Mouse (Mus musculus): ENCODE measurements at regions not wholly inside any gene's neighbourhood (a gene's known extent, or its start where the extent isn't known, plus 50 kb on each side); places are given as distances from the start of the nearest gene placed in this dataset.

DNA sequence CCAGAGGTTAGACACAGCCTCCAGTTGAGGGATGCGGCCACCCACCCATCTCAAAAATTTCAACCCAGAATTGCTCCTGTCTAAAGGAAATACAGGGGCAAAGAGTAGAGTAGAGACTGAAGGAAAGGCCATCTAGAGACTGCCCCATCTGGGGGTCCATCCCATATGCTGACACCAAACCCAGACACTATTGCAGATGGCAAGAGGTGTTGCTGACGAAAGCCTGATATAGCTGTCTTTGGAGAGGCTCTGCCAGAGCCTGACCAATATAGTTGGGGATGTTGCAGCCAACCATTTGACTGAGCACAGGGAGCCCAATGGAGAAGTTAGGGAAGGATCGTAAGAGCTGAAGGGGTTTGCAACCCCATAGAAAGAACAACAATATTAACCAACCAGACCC is 141.6 kb upstream of the Reg3b start:
- DNase-seq (ENCODE audit: low spot score in 2 of 2) = no peak

DNA sequence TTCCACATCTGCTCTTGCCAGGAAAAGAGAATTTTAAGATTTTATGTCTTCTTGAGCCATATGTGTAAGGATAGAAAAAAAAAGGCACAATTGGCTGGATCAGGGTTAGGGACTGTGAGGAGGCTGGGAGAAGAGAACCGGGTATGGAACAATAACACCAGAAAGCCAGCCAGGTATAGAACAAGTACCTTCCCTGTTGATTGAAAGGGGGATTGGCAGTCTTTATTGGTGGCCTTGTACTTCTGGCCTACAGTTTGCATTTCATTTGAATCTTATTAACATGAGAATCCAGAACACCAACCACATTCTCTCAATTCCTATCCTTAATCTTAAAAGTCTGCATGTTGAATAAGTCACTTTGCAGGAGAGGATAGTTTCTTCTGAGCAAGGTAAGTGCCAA is 126.1 kb upstream of the Reg3b start:
- DNase-seq (ENCODE audit: low spot score in 2 of 2) = no peak

DNA sequence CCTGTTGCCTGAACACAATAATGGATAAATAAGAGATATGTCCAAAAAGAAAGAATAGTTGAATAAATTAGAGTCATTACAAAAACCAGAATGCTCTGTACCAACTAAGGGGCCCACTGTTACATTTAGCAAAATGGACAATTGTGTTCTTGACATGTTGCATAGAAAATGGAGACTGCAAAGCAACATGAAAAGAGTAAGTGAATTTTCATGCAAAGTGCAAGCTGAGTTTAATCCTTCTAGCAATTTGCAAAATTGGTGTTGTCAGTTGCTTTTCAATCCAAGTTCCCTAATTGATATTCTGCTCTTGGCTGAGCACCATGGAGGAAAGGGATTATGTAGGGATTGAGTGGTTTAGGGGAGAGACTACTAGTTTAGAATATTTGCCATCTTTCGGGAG is 125.4 kb upstream of the Reg3b start:
- DNase-seq (ENCODE audit: low spot score in 2 of 2) = no peak

DNA sequence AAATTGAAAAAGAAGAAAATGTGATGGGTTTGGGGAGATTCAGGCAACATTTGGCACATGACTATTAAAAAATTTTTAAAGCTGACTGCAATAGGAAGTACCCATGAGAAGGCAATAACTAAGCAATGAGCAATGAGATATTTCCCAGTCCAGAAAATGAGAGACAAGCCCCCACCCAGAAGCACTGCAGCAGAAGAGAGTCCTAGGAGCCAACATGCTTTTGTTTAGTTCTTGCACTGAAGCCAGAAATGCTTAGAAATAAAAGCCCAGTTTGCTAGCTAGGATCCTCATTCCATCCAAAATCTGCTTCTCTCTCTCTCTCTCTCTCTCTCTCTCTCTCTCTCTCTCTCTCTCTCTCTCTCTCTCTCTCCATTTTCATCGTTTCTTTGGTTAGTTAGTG is 120.4 kb upstream of the Reg3b start:
- no peak for DNase-seq (ENCODE audit: low spot score in 2 of 2)

DNA sequence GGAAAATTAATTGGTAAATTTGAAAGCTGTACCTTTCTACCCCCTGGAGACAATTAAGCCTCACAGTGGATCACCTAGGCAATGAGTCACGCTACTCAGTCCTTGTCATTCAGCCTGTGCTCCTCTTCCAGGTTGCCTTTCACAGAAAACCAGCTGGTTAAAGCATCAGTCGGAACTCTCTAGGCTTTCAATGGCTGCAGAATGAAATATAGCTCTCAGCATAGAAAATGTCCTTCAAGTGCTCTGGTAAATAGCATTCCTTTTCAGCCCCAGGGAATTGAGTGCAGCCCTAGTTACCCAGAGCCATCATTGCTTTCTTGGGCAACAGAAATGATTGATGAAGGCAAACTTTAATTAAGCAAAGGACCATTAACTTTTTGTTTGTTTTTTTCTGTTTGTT is 119.9 kb upstream of the Reg3b start:
- DNase-seq (ENCODE audit: low spot score in 2 of 2) = no peak

DNA sequence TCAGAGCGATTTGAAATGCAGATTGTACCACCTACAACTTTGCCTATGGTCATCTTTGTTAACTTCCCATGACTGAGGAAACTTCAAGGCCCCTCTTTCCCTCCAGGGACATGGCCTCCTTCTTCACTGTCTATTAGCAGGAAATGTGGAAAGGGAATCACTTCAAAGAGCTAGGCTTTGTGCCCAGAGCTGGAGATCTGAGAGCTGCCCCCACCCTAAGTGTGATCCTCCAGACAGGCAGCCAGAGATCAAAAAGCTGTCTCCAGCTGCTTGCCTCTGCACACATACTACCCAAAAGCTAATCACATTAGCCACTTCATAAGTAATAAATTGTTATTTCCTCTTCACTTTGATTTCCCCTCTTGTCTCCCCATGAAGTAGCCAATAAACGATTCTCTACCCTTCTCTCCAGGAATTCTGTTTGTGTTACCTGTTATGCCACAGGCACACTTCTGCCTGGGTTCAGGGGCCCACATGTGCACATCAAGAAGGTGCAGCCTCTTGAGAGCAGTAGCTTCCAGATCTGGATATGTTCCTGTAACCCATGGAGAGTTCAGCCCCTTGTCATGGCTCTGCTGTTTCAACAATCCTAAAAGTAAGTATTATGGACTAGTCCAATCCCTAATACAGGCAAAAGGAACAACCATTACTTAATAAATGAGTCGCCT is 98.4 kb upstream of the Reg3b start:
- no peak for DNase-seq (ENCODE audit: low spot score in 2 of 2)

DNA sequence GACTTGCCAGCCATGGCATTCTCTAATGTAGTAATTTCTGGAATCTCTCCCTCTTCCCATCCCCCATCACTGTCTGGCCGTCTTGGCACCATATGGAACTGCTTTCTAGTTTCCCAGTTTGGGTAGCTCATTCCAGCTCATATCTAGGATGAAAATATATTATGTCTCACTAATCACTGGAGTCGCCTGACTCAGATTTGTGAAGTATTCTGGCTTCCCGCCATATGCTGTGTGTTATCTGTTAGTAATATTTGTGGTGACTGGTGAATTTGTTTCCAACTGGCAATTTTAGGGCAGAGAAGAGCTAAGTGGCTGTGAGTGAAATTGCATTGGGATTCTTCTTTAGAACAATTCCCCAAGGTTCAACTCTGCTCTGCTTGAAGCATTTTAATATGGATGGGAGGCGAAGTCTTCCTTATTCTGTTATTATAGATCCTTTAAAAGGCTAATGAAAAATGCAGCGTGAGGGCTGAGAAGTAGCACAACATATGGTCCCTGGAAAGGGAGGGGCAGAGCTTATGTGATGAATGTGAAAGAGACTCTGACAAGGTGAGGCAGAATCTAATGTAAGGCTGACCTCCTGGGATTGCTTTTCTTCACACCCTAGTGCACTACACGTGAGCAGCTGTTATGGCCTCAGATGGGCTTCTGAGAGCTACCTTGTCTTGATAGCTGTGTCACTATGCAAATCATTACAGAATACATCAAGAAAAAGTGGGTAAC is 92.3 kb upstream of the Reg3b start:
- DNase-seq (ENCODE audit: low spot score in 2 of 2) = no peak

DNA sequence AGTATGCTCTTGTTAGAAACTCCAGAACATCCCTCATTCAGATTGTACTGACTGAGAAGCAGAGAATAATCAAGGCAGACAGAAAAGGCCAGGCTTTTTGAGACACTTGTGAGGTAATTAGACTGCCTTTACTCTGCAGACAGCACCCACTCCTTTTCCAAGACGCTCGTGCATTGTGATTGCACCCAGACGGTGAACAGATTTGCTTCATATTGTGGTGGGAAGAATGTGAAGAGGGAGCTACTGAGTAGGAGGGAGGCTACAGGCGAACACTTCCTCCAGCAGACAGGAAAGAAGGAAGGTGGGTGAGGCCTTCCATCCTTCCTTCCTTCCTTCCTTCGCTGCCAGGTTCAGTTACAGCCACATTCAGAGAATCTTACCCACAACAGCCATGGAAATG is 89.9 kb upstream of the Reg3b start:
- DNase-seq (ENCODE audit: low spot score in 2 of 2) = peak in 1 of 2 experiments; percentile 17

DNA sequence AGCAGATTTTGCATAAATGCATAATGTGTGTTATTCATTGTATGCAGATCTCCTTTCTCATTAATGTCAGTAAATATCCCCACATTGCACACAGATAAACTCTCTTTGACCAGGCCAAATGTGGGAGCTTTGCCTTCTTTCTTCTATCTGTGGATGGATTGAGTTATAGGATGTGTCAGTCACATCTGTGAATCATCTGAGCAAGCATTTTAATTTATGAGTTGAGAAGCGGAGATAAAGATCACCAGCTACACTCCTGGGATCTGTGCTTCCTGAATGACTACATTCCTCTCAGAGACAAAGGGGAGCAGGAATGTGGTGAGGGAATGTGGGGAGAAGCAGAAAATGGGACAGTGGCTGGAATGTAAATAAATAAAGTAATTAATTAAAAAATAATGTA is 75.8 kb upstream of the Reg3b start:
- DNase-seq (ENCODE audit: low spot score in 2 of 2) = no peak

DNA sequence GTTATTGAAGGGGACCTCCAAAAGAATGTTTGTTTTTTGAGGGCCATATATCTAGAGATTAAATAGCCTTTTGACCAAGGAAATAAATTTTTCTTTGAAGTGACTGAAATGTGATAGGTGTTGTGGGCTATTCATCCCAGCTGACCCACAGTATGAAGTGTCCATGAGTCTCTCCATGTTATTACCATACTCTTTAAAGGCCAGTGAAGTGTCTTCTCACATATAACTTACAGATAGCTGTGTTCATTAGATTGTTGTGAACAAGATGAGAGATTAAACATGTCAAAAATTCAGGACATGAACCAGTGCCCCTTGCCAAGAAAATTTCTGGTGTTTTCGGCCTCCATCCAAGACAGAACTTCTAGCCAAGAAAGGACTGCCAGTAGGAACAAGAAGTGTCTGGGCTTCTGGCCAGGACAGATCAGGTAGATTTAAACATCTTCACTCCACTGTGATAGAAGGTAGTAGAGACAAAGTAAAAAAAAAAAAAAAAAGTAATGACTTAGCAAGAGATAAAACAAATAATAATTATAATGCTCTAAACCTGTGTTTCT is 67.2 kb upstream of the Reg3b start:
- no peak for DNase-seq (ENCODE audit: low spot score in 2 of 2)

Measured in frontal cortex, postnatal 10 days (tissue).